Mouse (Mus musculus) brain, embryonic 14.5 days (tissue): ENCODE data around the gene 2510009E07Rik. TPM values are rescaled to one million over a fixed set of nuclear protein-coding genes. Genes with fewer than 3 reads are reported as not detected.
A peak's percentile ranks its signal among the peaks of the same experiment; 100 is the strongest.

ENCODE experiments used
- DNase-seq: peaks from one replicate; pipeline ENCODE4 v3.0.0-alpha.2; 2011; ENCODE audit warnings: low read depth
- CTCF ChIP-seq: fragments of 200-500 bp; IDR thresholded peaks from 2 replicates; pipeline ENCODE4 v1.5.1; 2012; ENCODE audit warnings: inconsistent platforms, mild to moderate bottlenecking, moderate library complexity, borderline replicate concordance; ENCODE audit not compliant: insufficient read depth, insufficient read length; ENCODE audit errors: extremely low read depth
- POLR2A ChIP-seq: fragments of 200-500 bp; IDR thresholded peaks from 2 replicates; pipeline ENCODE4 v1.6.1; 2012; ENCODE audit warnings: mild to moderate bottlenecking, inconsistent platforms, borderline replicate concordance; ENCODE audit not compliant: poor library complexity, insufficient read depth, insufficient read length, severe bottlenecking; ENCODE audit errors: extremely low read depth
- polyA plus RNA-seq: library from polyadenylated mRNA; depleted of rRNA; stranded (reverse); fragments of >200 nt; gene quantifications from 2 replicates; pipeline ENCODE4 v1.2.3, GENCODE M21; 2012

The 2510009E07Rik gene
- polyA plus RNA-seq, 1 experiment, result 57.0 TPM

- DNase-seq, result peak; percentile 65
Measured at GRCm38 (mm10) chr16:21655291-21655690, 39.2 kb downstream of the 2510009E07Rik start.

GRCm38 (mm10) chr16:21654384-21654783 is 40.1 kb downstream of the 2510009E07Rik start:
- TF ChIP-seq CTCF (no peak), POLR2A (no peak)
- DNase-seq, result peak; percentile 73

More at GRCm38 (mm10) chr16:21655291-21655690, 39.2 kb downstream of the 2510009E07Rik start:
- TF ChIP-seq POLR2A (no peak), CTCF (no peak)

GRCm38 (mm10) chr16:21653151-21653550 is 41.3 kb downstream of the 2510009E07Rik start:
- no peak for DNase-seq
- no peak for TF ChIP-seq POLR2A
- TF ChIP-seq CTCF, result no peak

DNA sequence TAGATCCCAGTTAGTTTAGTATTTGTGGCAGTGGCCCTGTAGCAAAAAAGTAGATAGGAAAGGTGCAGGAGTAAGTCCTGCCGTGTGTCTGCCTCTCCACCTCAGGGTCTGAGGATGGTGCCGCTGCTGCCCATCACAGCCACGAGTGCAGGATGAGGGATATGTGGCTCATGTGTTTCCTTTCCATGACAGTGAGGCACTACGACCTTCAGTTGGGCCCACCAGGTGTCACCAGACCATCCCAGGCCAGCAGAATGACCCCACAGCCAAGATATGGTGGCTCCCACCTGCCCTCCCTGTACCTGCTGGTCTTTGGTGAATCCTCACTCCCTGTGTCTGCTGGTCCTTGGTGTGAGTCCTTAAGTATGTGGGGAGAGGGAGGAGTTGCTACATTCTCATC is 43.3 kb downstream of the 2510009E07Rik start:
- no peak for TF ChIP-seq CTCF
- no peak for TF ChIP-seq POLR2A
- DNase-seq, result no peak

DNA sequence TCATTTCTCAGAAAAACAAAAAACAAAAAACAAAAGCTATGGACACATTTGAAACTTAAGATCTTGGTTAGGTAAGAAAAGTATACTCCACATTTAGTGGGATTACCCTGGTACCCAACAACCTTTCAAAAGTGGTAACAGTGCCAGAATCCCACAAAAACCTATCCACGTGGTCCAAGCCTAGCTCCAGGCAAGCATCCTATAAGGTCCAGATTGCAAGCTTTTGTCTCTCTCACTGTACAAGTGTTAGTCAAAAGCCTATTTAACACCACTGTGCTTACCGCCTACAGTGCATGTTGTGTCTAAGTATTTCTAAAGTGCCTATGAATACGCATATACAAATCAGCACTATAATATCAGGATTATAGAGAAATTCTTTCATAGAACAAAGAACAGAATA is 44.2 kb downstream of the 2510009E07Rik start:
- TF ChIP-seq CTCF (no peak), POLR2A (no peak)
- peak; percentile 67 for DNase-seq

GRCm38 (mm10) chr16:21648800-21649199 is 45.7 kb downstream of the 2510009E07Rik start:
- no peak for DNase-seq
- TF ChIP-seq POLR2A, result no peak
- TF ChIP-seq CTCF, result no peak

- no peak for TF ChIP-seq POLR2A
- TF ChIP-seq CTCF, result no peak
- DNase-seq, result no peak
Measured at GRCm38 (mm10) chr16:21646496-21646895, 48.0 kb downstream of the 2510009E07Rik start.

- no peak for DNase-seq
- TF ChIP-seq CTCF (no peak), POLR2A (no peak)
Measured at GRCm38 (mm10) chr16:21645915-21646314, 48.5 kb downstream of the 2510009E07Rik start.

- DNase-seq, result no peak
- TF ChIP-seq CTCF (no peak), POLR2A (no peak)
Measured at GRCm38 (mm10) chr16:21644574-21644973, 49.9 kb downstream of the 2510009E07Rik start.

- DNase-seq, result peak; percentile 36
- no peak for TF ChIP-seq POLR2A
- TF ChIP-seq CTCF, result no peak
Measured at GRCm38 (mm10) chr16:21644066-21644561, 50.4 kb downstream of the 2510009E07Rik start.

DNA sequence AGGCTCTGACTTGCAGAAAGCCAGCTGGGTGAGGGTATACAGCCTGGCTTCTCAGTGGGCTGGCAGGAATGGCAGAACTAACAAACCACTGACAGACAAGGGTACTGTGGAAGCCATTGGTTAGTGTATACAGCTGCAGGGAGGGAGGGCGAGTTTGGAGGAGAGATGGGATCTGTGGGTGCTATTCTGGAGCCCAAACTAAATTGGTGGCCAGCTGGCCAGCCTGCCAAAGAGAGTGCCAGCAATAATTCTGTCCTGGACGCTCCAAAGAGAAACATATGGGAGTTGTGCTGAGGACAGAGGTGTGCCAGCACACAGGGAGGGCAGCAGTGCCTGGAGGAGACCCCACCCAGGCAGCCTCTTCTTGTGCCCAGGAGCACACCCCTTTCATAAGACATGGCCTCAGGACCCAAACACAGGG is 50.8 kb downstream of the 2510009E07Rik start:
- TF ChIP-seq POLR2A (no peak), CTCF (no peak)
- DNase-seq, result peak; percentile 30

- DNase-seq, result no peak
- TF ChIP-seq CTCF (no peak), POLR2A (no peak)
Measured at GRCm38 (mm10) chr16:21642906-21643305, 51.6 kb downstream of the 2510009E07Rik start.
